Mouse (Mus musculus) stomach, embryonic 15.5 days (tissue): ENCODE measurements around the gene Cdyl. TPM values are rescaled to one million over a fixed set of nuclear protein-coding genes. Genes with fewer than 3 reads are reported as not detected.

Source experiments
- ATAC-seq: fragments of 200-750 bp; cut with Nextera tagmentation; 2 replicates; pipeline ENCODE4 v1.8.0; 2017; ENCODE audit warnings: low read depth, moderate number of reproducible peaks, moderate TSS enrichment; ENCODE audit not compliant: insufficient read depth, low FRiP score
- H3K27ac ChIP-seq: fragments of 300-500 bp; sonication (generic); 2 replicates; pipeline ENCODE4 v1.5.1; 2015; ENCODE audit warnings: mild to moderate bottlenecking, inconsistent platforms
- H3K27me3 ChIP-seq: fragments of 300-500 bp; sonication (generic); replicated peaks from 2 replicates; pipeline ENCODE4 v1.6.1; 2015; ENCODE audit warnings: inconsistent platforms
- H3K36me3 ChIP-seq: fragments of 300-500 bp; sonication (generic); 2 replicates; pipeline ENCODE4 v1.6.1; 2015; ENCODE audit warnings: inconsistent platforms
- H3K4me1 ChIP-seq: fragments of 300-500 bp; sonication (generic); 2 replicates; pipeline ENCODE4 v1.6.1; 2015; ENCODE audit warnings: inconsistent platforms
- H3K4me2 ChIP-seq: fragments of 300-500 bp; sonication (generic); 2 replicates; pipeline ENCODE4 v1.6.1; 2015; ENCODE audit warnings: mild to moderate bottlenecking, inconsistent platforms
- H3K4me3 ChIP-seq: fragments of 300-500 bp; sonication (generic); replicated peaks from 2 replicates; pipeline ENCODE4 v1.5.1; 2015; ENCODE audit warnings: inconsistent platforms
- H3K9ac ChIP-seq: fragments of 300-500 bp; sonication (generic); 2 replicates; pipeline ENCODE4 v1.6.1; 2015; ENCODE audit warnings: inconsistent platforms
- H3K9me3 ChIP-seq: fragments of 300-500 bp; sonication (generic); 2 replicates; pipeline ENCODE4 v1.6.1; 2016; ENCODE audit warnings: inconsistent platforms
- WGBS: fragments of 180-500 bp; shearing (Covaris S2); methylation state at CpG from one replicate; pipeline ENCODE4 v1.1.7; 2015; 5-methylcytosine and 5-hydroxymethylcytosine counted together
- polyA plus RNA-seq: library from polyadenylated mRNA; unstranded; fragments of >200 nt; fragmentation: Nextera tagmentation; extraction: Ambion mirVana; gene quantifications from 2 replicates; pipeline ENCODE4 v1.2.1, GENCODE M21; 2015

The Cdyl gene
- polyA plus RNA-seq, 1 experiment from 2014 or later: 12.1 TPM

- Histone ChIP-seq H3K27ac (no peak overlapping the region), H3K9me3 (no peaks in the 10 kb centered on the region), H3K4me3 (no peak overlapping the region), H3K27me3 (no peaks in the 10 kb centered on the region), H3K4me1 (no peaks in the 10 kb centered on the region), H3K36me3 (no peaks in the 10 kb centered on the region), H3K4me2 (no peak overlapping the region), H3K9ac (no peak overlapping the region)
- ATAC-seq: no peak
- 70% methylated on average over 9 of the region's 9 CpGs for WGBS
These were observed 112.3 kb downstream of the Cdyl start for GRCm38 (mm10) chr13:35771968-35772382.

DNA sequence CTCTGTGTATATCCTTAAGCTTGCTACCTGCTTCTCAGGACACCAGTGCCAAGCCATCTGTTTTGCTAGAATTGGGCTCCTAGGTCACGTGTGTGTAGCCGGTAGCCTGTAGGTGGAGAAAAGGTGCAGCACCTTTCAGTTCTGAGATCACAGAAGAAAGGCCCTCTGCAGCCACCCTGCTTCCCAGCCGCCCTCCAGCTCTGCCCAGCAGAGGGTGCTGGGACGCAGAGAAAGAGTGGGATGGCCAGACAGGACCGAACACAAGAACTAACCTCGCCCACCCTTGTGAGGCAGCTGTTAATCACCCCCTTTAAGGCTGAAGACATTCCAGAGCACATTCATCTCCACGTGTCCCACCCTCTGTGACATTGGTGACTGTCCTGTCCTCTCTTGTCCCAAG lies 114.1 kb downstream of the Cdyl start:
- H3K9ac ChIP-seq: no peak overlapping the region
- ATAC-seq: no peak
- WGBS: 51% methylated on average over 7 of the region's 7 CpGs
- H3K9me3 ChIP-seq: no peaks in the 10 kb centered on the region
- no peaks in the 10 kb centered on the region for H3K4me1 ChIP-seq
- H3K36me3 ChIP-seq: no peaks in the 10 kb centered on the region
- H3K27ac ChIP-seq: no peak overlapping the region
- no peaks in the 10 kb centered on the region for H3K27me3 ChIP-seq
- H3K4me3 ChIP-seq: no peak overlapping the region
- H3K4me2 ChIP-seq: no peak overlapping the region

GRCm38 (mm10) chr13:35776123-35776522 lies 116.5 kb downstream of the Cdyl start:
- H3K4me3 ChIP-seq: no peak overlapping the region
- no peaks in the 10 kb centered on the region for H3K36me3 ChIP-seq
- no peak overlapping the region for H3K4me2 ChIP-seq
- no peaks in the 10 kb centered on the region for H3K9me3 ChIP-seq
- no peaks in the 10 kb centered on the region for H3K4me1 ChIP-seq
- H3K27ac ChIP-seq: no peak overlapping the region
- no peak overlapping the region for H3K9ac ChIP-seq
- ATAC-seq: no peak
- WGBS: 88% methylated on average over 7 of the region's 7 CpGs
- H3K27me3 ChIP-seq: no peaks in the 10 kb centered on the region

GRCm38 (mm10) chr13:35780714-35781113 lies 121.1 kb downstream of the Cdyl start:
- H3K36me3 ChIP-seq: no peaks in the 10 kb centered on the region
- H3K4me3 ChIP-seq: no peak overlapping the region
- no peaks in the 10 kb centered on the region for H3K27me3 ChIP-seq
- 76% methylated on average over 3 of the region's 3 CpGs for WGBS
- H3K4me1 ChIP-seq: 0 out of 2 replicates have a peak, but pooled peaks cover 8% of the 10 kb centered on the region
- no peaks in the 10 kb centered on the region for H3K9me3 ChIP-seq
- H3K4me2 ChIP-seq: no peak overlapping the region
- H3K27ac ChIP-seq: no peak overlapping the region
- no peak for ATAC-seq
- no peak overlapping the region for H3K9ac ChIP-seq

DNA sequence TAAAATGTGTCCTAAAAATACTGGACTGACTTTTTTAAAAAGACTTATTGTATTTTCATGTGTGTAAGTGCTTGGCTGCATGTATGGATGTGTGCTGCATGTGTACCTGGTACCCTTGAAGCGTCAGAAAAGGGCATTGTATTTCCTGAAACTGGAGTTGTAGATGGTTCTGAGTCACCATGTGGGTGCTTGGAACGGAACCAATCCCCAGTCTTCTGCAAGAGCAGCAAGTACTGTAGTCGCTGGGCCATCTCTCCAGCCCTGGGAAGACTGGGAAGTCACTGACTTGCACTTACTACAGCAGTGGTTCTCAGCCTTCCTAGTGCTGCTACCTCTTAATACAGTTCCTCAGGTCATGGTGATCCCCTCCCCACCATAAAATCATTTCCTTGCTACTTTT lies 122.1 kb downstream of the Cdyl start:
- Histone ChIP-seq H3K36me3 (no peaks in the 10 kb centered on the region), H3K9ac (no peak overlapping the region), H3K4me2 (no peak overlapping the region), H3K27me3 (no peaks in the 10 kb centered on the region), H3K9me3 (no peaks in the 10 kb centered on the region), H3K4me3 (no peak overlapping the region), H3K27ac (no peak overlapping the region), H3K4me1 (0 out of 2 replicates have a peak, but pooled peaks cover 8% of the 10 kb centered on the region)
- ATAC-seq: no peak
- WGBS: 76% methylated on average over 3 of the region's 3 CpGs

GRCm38 (mm10) chr13:35782949-35783348 lies 123.3 kb downstream of the Cdyl start:
- Histone ChIP-seq H3K4me3 (no peak overlapping the region), H3K36me3 (no peaks in the 10 kb centered on the region), H3K27me3 (no peaks in the 10 kb centered on the region), H3K9ac (no peak overlapping the region), H3K9me3 (no peaks in the 10 kb centered on the region), H3K4me1 (0 out of 2 replicates have a peak, but pooled peaks cover 8% of the 10 kb centered on the region), H3K4me2 (no peak overlapping the region), H3K27ac (no peak overlapping the region)
- ATAC-seq: peak; percentile 39; the same call in 1 of the 2 replicates
- 89% methylated on average over 2 of the region's 2 CpGs for WGBS

- H3K4me3 ChIP-seq: no peak overlapping the region
- ATAC-seq: no peak
- H3K9me3 ChIP-seq: no peaks in the 10 kb centered on the region
- no peak overlapping the region for H3K27ac ChIP-seq
- H3K9ac ChIP-seq: no peak overlapping the region
- no peaks in the 10 kb centered on the region for H3K27me3 ChIP-seq
- no peaks in the 10 kb centered on the region for H3K36me3 ChIP-seq
- no peak overlapping the region for H3K4me2 ChIP-seq
- WGBS: 72% methylated on average over 6 of the region's 6 CpGs
- H3K4me1 ChIP-seq: 0 out of 2 replicates have a peak, but pooled peaks cover 8% of the 10 kb centered on the region
These were observed 123.9 kb downstream of the Cdyl start for GRCm38 (mm10) chr13:35783576-35783975.

GRCm38 (mm10) chr13:35784281-35784680 lies 124.6 kb downstream of the Cdyl start:
- H3K4me2 ChIP-seq: no peak overlapping the region
- no peak overlapping the region for H3K27ac ChIP-seq
- 0 out of 2 replicates have a peak, but pooled peaks cover 8% of the 10 kb centered on the region for H3K4me1 ChIP-seq
- ATAC-seq: no peak
- WGBS: 87% methylated on average over 4 of the region's 4 CpGs
- no peaks in the 10 kb centered on the region for H3K36me3 ChIP-seq
- no peak overlapping the region for H3K4me3 ChIP-seq
- H3K9ac ChIP-seq: no peak overlapping the region
- H3K27me3 ChIP-seq: no peaks in the 10 kb centered on the region
- no peaks in the 10 kb centered on the region for H3K9me3 ChIP-seq

DNA sequence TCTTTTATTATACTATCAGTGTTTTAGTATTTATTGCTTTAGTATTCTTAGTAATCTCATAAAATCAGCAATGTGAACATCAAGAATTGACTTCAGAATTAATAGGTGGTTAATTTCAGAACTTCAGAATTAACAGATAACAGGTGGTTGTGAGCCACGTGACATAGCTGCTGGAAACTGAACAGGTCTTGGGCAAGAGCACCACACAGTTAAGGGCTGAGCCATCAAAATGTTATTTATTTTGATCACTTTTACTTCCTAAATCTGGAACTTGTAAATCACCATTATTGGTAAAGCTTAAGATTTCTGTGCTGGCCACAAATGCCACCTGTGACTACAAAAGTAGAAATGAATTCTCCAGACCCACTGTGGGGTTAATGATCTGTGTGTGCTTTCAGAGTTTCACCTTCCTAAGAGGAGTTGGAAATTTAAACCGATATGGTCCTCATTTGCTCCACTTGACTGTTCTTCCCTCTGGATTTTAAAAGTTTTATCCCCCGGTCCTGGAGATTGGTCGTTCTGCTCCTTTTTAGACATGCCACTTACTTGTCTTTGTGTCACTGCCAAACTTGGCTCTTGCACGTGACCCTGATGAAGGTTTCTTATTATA lies 125.8 kb downstream of the Cdyl start:
- Histone ChIP-seq H3K27ac (no peak overlapping the region), H3K4me1 (0 out of 2 replicates have a peak, but pooled peaks cover 8% of the 10 kb centered on the region)

GRCm38 (mm10) chr13:35786726-35787399 lies 127.2 kb downstream of the Cdyl start:
- 0 out of 2 replicates have a peak, but pooled peaks cover 8% of the 10 kb centered on the region for H3K4me1 ChIP-seq
- peak; percentile 68; the same call in 1 of the 2 replicates for ATAC-seq
- H3K4me2 ChIP-seq: no peak overlapping the region
- no peak overlapping the region for H3K4me3 ChIP-seq
- H3K27me3 ChIP-seq: no peaks in the 10 kb centered on the region
- no peaks in the 10 kb centered on the region for H3K36me3 ChIP-seq
- 86% methylated on average over 6 of the region's 6 CpGs for WGBS
- H3K9me3 ChIP-seq: no peaks in the 10 kb centered on the region
- no peak overlapping the region for H3K27ac ChIP-seq
- no peak overlapping the region for H3K9ac ChIP-seq

More for the DNA sequence above, 125.8 kb downstream of the Cdyl start:
- no peaks in the 10 kb centered on the region for H3K36me3 ChIP-seq
- H3K4me2 ChIP-seq: no peak overlapping the region
- ATAC-seq: no peak
- WGBS: 79% methylated on average over 5 of the region's 5 CpGs
- no peak overlapping the region for H3K4me3 ChIP-seq
- H3K27me3 ChIP-seq: no peaks in the 10 kb centered on the region
- H3K9me3 ChIP-seq: no peaks in the 10 kb centered on the region
- no peak overlapping the region for H3K9ac ChIP-seq

DNA sequence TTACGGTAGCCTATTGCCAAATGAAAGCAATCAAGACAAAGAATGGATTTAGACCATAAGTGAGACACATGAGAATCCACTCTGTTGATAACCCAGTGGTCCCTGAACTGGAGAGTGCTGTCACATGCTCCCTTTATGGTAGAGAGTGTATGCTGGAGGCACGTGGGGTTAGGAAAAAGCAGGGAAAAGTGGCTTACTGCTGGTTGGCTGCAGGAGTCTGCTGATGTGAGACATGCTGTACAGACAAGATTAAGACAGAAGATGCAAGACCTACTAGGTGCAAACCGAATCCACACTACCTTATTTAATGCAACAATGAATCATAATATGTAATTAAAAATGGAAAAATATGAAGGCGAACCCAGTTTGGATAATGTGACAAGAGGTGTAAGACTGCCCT lies 129.9 kb downstream of the Cdyl start:
- no peak for ATAC-seq

GRCm38 (mm10) chr13:35790431-35790830 lies 130.8 kb downstream of the Cdyl start:
- WGBS: 57% methylated on average over 4 of the region's 4 CpGs
- Histone ChIP-seq H3K27me3 (no peaks in the 10 kb centered on the region), H3K9me3 (no peaks in the 10 kb centered on the region), H3K4me1 (no peaks in the 10 kb centered on the region), H3K9ac (no peak overlapping the region), H3K4me3 (no peak overlapping the region), H3K27ac (no peak overlapping the region), H3K36me3 (no peaks in the 10 kb centered on the region), H3K4me2 (no peak overlapping the region)
- no peak for ATAC-seq

More for the DNA sequence above, 129.9 kb downstream of the Cdyl start:
- 83% methylated on average over 4 of the region's 4 CpGs for WGBS
- H3K4me1 ChIP-seq: no peaks in the 10 kb centered on the region
- H3K4me3 ChIP-seq: no peak overlapping the region
- H3K9ac ChIP-seq: no peak overlapping the region
- H3K4me2 ChIP-seq: no peak overlapping the region
- no peaks in the 10 kb centered on the region for H3K36me3 ChIP-seq
- no peak overlapping the region for H3K27ac ChIP-seq
- no peaks in the 10 kb centered on the region for H3K27me3 ChIP-seq
- H3K9me3 ChIP-seq: no peaks in the 10 kb centered on the region
